Mouse (Mus musculus): ENCODE measurements at regions not wholly inside any gene's neighbourhood (a gene's known extent, or its start where the extent isn't known, plus 50 kb on each side); places are given as distances from the start of the nearest gene placed in this dataset.

GRCm38 (mm10) chr1:184425694-184426093, 306.7 kb downstream of the Hlx start:
- in situ Hi-C loops (cut with MboI; ENCODE audit: unreplicated experiment in 2 of 2): no loop called here

DNA sequence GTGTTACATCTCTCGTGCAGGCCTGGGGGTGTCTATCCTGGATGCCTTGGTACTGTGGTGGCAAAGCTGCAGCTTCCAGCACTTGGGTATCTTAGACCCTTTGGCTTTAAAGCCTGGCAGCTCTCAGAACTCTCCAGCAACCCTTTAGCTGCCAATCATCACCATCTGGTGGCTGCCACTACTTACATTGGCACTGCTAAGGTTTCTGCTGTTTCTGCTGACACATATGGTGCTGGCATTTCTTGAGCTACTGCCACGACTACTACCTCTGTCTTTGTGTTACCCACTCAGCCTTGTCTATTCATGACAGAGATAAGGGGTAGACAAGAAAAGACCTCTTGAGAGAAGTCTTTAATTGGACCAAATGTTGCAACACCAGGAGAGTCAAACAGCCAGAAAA, 308.4 kb downstream of the Hlx start:
- in situ Hi-C loops (cut with MboI; ENCODE audit: unreplicated experiment in 2 of 2): no loop called here

- in situ Hi-C loops (cut with MboI; ENCODE audit: unreplicated experiment in 2 of 2): no loop called here
Measured at GRCm38 (mm10) chr1:184412596-184412995, 319.8 kb downstream of the Hlx start.

DNA sequence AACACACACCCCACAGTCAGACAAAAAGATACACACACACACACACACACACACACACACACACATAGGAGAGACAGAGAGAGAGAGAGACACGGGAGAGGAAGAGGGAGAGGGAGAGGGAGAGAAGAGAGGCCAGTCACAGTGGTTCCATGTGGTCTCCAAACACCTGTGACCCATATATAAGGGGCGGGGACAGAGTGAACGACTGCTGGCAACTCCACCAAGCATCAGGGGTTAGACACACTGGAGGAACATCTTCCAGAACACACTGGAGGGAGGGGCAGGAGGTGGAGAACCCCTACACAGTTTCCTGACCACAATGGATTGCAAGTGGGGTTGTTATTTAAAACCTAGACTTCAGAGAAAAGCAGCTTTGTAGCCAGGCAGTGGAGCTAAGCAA, 321.4 kb downstream of the Hlx start:
- in situ Hi-C loops (cut with MboI; ENCODE audit: unreplicated experiment in 2 of 2): no loop called here

- in situ Hi-C loops (cut with MboI; ENCODE audit: unreplicated experiment in 2 of 2): no loop called here
Measured at GRCm38 (mm10) chr1:184409986-184410385, 322.4 kb downstream of the Hlx start.

- in situ Hi-C loops (cut with MboI; ENCODE audit: unreplicated experiment in 2 of 2): no loop called here
Measured at GRCm38 (mm10) chr1:184402985-184403384, 329.4 kb downstream of the Hlx start.

GRCm38 (mm10) chr1:184395215-184395614, 337.2 kb downstream of the Hlx start:
- in situ Hi-C loops (cut with MboI; ENCODE audit: unreplicated experiment in 2 of 2): no loop called here

DNA sequence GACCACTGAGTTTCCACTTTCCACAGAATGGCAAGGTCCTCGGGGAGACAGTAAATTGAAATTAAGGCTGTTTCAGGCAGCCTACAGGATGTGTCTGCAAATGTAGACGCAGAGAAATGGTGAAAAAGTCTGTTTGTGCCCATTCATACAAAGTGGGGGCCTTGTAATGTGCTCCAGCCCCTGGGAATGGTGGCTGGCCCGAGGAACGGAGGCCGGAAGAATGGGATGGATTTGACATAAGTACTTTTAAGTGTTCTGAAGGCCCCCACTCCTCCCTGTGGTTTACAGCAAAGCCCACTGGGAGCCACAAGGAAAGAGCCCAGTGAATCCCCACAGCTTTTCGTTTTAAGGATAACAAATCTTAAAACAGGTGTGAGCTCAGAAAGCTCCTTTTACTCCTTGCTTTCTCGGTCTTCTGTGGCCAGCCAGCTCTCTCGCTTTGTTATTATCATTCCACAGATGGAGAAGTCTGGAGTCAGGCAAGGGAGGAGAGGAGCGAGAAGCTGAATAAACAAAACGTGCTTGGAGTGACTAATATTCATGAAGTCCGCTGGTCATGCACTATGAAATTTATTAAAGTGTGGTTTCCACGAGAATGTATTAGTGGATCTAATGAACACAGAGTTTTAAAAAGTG, 337.7 kb downstream of the Hlx start:
- in situ Hi-C loops (cut with MboI; ENCODE audit: unreplicated experiment in 2 of 2): no loop called here

- in situ Hi-C loops (cut with MboI; ENCODE audit: unreplicated experiment in 2 of 2): no loop called here
Measured at GRCm38 (mm10) chr1:184384088-184384823, 348.2 kb downstream of the Hlx start.

DNA sequence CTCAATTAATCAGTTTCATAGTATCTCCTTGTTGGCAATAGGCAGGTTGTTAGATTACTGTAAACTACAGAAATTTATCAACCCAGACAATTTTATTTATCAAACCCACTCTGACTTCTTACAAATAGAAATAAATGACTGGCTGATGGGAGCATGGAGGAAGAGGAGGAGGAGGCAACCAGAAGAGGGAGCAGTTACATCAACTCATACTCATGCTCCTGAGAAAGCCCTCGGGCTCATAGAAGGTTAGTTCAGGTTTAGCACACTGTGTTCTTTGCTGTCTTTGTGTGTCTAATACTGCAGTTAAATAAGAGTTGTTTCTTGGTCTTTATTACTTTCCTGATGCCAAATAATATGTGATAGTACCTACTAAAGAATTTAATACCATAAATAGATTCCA, 344.6 kb upstream of the 1700056E22Rik start:
- in situ Hi-C loops (cut with MboI; ENCODE audit: unreplicated experiment in 2 of 2): no loop called here

DNA sequence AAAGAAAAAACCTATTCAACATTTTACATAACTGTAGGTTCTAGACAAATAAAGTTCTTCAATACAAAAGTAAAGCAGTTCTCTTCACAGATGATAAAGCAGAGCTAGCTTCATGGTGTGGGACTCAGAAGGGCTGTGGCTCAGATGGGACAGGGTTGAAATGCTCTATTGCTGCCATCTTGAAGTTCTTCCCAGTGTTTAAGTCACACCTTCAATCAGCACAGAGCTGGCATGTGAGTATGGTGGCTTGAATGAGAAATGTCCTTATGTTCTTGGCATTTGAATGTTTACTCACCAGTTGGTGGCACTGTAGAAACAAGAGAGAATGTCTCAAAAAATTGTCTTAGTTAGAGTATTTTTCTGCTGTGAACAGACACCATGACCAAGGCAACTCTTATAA, 330.9 kb upstream of the 1700056E22Rik start:
- in situ Hi-C loops (cut with MboI; ENCODE audit: unreplicated experiment in 2 of 2): no loop called here

DNA sequence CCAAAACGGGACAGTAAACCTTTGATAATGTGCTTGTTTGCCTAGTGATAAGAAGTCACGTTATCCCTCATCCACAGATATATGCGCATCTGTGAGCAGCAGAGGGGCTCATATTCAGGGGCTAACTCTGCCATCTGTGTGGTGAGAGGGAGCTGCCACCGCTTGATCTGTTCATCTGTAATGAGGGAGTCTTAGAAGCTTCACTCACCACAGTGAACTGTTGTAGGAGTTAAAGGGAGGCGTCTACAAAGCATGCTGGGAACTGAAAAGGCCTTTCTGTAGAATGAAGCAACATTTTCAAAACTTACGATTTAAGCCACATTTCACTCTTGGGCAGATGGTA, 324.1 kb upstream of the 1700056E22Rik start:
- in situ Hi-C loops (cut with MboI; ENCODE audit: unreplicated experiment in 2 of 2): no loop called here

DNA sequence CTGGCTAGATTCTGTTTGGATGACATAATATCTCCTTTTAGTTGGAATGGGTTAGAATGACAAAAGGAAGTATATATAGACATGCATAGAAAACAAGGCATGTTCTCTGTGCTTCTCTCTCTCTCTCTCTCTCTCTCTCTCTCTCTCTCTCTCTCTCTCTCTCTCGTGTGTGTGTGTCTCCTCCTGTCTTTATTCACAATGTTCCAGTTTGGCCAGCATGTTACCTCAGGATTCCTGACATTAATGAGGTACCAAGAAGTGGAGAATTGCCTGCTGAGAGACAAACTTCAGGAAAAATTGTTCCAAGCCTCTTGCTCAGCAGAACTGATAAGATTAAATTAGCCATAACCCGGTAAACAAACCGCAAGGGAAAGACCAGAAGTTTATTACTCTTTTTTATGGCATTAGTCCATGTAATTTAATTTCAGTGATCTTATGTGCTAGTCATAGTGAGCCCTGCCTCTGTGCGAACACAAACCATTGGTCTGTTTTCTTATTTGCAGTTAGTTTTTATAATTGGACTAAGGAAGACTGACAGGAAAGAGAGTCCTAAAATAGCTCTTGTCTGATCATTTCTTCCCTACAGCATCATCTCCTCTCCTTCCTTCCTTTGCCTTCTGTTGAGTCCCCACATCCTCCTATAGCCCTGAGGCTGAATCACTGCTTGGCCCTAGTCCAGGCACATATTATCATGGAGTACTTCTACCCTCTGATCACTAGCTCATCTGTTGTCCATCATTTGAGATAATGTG, 323.5 kb upstream of the 1700056E22Rik start:
- in situ Hi-C loops (cut with MboI; ENCODE audit: unreplicated experiment in 2 of 2): no loop called here

GRCm38 (mm10) chr1:184353832-184354449, 319.8 kb upstream of the 1700056E22Rik start:
- in situ Hi-C loops (cut with MboI; ENCODE audit: unreplicated experiment in 2 of 2): no loop called here

DNA sequence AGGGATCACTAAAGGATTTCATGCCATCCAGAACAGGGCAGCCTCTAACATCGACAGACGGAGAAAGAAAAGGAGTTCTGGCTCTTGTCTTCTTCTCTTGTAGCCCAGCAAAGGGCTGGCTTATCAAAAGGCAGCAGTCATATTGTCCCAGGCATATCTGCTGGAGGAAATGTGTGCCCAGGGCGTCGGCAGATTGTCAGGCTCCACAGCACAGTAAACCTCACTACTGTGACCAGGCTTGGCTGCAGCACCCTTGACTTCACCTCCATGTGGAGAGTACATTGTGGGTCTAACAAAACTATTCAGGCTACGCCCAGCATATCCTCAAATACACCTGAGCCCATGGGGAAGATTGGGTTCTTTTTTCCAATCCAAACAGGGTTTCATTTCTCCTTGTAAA, 317.7 kb upstream of the 1700056E22Rik start:
- in situ Hi-C loops (cut with MboI; ENCODE audit: unreplicated experiment in 2 of 2): no loop called here

DNA sequence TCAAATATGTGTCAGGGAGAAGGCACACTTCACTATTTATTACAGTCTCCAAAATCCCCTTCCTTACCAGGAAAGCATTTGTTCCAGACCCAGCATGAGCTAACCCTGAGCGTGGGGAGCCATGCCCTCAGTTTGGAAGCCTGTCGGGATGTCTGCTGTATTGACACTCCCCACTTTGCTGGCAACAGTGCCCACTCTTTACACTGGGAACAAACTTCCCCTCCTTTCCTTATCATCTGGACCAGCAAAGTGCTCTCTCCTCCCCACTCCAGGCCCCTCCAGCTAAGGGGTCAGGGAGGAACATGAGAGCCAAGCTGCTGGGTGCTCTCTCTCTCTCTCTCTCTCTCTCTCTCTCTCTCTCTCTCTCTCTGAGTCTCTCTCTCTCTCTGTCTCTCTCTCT, 310.7 kb upstream of the 1700056E22Rik start:
- in situ Hi-C loops (cut with MboI; ENCODE audit: unreplicated experiment in 2 of 2): no loop called here

GRCm38 (mm10) chr1:184335952-184336351, 301.9 kb upstream of the 1700056E22Rik start:
- in situ Hi-C loops (cut with MboI; ENCODE audit: unreplicated experiment in 2 of 2): no loop called here

DNA sequence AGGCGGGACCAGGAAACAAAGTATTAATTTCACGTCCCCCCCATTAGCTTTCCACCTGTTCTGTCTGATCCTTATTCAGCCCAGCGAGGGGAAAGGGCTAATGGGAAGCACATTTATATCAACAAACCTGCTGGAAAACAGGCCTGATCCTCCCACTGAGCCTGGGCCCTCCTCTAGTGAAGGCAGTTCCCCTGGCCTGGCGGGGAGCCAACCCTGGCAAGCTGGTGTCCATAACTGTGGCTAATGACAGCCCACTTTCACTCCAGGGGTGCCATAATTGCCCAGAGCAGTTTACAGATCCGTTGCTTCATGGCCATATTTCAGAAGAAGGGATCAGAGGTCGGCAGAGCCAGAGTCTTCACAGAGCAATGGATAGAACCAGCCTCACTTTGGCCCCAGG, 301.2 kb upstream of the 1700056E22Rik start:
- in situ Hi-C loops (cut with MboI; ENCODE audit: unreplicated experiment in 2 of 2): no loop called here

DNA sequence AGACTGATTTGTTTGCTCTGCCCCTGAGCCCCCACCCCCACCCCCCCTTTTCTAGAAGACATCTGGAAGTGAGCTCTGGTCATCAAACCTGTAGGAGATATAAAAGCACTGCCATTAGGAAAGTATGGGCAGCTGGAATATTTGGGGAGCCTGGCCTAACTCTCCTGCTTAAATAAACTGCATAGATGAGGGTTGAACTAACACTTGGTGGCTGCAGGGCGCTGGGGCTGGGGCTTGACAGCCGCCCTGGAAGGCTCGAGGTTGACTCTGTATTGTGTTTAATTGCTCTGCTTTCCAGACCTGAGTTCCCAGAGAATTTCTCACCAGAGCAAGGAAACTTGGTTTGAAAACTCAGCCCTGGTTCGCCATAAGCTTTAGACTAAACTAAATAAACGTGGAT, 300.7 kb upstream of the 1700056E22Rik start:
- in situ Hi-C loops (cut with MboI; ENCODE audit: unreplicated experiment in 2 of 2): no loop called here

DNA sequence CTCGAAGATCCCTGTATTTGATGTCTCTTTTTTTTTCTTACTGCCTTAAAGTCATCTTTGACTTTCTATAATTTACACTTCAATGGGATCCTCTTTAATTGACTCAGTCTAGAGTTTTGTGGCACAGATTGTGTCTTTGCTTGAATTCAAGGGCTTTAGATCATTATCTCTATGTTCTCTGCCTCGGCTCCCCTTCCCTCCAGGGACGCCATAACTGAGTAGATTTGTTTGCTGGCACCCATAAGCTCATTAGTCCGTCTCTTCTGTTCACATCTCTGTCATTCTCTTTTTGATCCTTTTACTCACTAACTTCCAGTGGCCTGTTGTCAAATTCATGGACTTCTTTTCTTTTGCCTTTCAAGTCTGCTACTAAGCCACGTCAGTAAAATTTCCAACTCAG, 299.0 kb upstream of the 1700056E22Rik start:
- in situ Hi-C loops (cut with MboI; ENCODE audit: unreplicated experiment in 2 of 2): no loop called here
